Mouse (Mus musculus): ENCODE measurements around the gene Gadd45b. TPM values are rescaled to one million over a fixed set of nuclear protein-coding genes. Genes with fewer than 3 reads are reported as not detected.

Gadd45b gene
- polyA plus RNA-seq, 1 experiment from 2014 or later = 5.8 TPM

DNA sequence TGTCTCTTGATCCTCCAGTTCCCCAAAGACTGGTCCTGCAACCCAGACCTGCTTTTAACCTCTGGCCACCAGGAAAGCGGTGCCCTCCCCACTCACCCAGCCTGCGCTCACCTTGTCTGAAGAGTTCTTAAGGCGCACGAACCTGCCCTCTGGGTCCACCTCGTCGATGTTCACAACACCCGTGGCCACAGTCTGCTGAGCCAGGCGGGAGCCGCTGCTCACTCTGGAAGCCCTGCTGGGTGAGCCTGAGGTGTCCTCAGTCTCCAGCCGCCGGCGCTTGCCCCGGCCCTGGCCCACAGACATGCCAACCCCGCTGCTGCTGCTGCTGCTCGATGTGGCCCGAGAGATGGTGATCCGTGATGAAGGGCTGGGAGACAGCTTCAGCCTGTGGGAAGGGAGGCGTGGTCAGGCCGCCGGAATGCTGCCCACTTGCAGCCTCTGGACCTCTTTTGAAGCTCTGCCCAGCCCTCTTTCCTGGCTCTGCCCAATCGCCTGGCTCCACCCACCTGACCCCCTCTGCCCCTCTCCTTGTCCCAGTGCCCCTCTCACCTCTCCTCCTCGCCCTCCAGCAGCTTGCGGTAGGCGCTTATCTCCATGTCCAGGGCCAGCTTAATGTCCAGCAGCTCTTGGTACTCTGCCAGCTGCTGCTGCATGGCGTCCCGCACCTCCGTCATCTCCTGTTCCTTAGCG, 25.7 kb upstream of the Gadd45b start:
- Histone ChIP-seq H3K27me3 (replicated peaks; ENCODE audit: control insufficient read depth, insufficient read depth, low read length) (no peaks in the 10 kb centered on the region), H3K4me3 (replicated peaks; ENCODE audit: low read length) (no peak overlapping the region), H3K4me2 (ENCODE audit: low read length) (no peak overlapping the region), H3K9me3 (ENCODE audit: control insufficient read depth, low read length) (no peaks in the 10 kb centered on the region), H3K4me1 (replicated peaks; ENCODE audit: control insufficient read depth, insufficient read depth, low read length) (peaks cover 9% of the 10 kb centered on the region), H3K9ac (replicated peaks; ENCODE audit: low read depth, low read length) (no peak overlapping the region), H3K36me3 (ENCODE audit: control insufficient read depth, insufficient read depth) (peaks cover 28% of the 10 kb centered on the region), H3K27ac (ENCODE audit: low read length) (no peak overlapping the region)
- ATAC-seq = no peak
- WGBS = 88% methylated on average over 28 of the region's 28 CpGs

GRCm38 (mm10) chr10:80904709-80905108, 25.2 kb upstream of the Gadd45b start:
- no peak for ATAC-seq
- Histone ChIP-seq H3K27ac (ENCODE audit: low read length) (no peak overlapping the region), H3K36me3 (ENCODE audit: control insufficient read depth, insufficient read depth) (peaks cover 29% of the 10 kb centered on the region), H3K27me3 (replicated peaks; ENCODE audit: control insufficient read depth, insufficient read depth, low read length) (no peaks in the 10 kb centered on the region), H3K9ac (replicated peaks; ENCODE audit: low read depth, low read length) (no peak overlapping the region), H3K4me2 (ENCODE audit: low read length) (no peak overlapping the region), H3K4me3 (replicated peaks; ENCODE audit: low read length) (no peak overlapping the region), H3K9me3 (ENCODE audit: control insufficient read depth, low read length) (no peaks in the 10 kb centered on the region), H3K4me1 (replicated peaks; ENCODE audit: control insufficient read depth, insufficient read depth, low read length) (peaks cover 3% of the 10 kb centered on the region)
- 92% methylated on average over 11 of the region's 11 CpGs for WGBS

DNA sequence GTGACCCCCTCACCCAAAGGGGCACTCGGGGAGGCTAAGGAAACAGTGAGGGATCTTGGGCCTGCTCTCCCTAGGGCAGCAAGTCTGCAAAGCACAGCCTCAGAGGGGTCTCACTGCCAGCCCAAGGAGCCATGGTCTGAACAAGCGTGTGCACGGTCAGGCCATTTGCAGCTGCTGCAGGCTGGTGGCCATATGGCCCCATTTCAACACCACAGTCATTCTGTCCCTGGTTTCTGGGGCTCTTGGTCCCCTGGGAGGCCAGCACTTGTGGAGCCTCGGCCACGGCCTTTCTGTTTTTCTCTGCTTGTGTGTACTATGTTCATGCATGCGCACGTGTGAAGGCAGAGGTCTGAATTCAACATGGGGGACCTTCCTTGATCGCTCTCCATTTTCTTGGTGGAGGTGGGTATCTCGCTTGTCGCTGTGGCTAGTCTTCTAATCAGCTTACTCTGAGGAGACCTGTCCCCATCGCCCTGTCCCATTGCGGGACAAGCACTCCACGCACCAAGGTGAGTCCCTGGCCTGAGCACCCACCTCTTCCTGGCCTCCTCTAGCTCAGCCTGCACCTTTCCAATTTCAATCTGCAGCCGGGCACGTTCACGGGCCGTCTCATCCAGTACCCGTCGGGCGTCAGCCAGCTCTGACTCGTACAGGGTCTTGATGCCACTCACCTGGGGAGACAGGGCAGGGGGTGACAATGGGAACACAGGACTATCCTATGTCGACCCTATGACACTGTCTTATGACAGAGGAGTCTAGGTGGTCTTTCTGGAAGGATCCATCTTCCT, 20.3 kb upstream of the Gadd45b start:
- Histone ChIP-seq H3K27me3 (replicated peaks; ENCODE audit: control insufficient read depth, insufficient read depth, low read length) (no peaks in the 10 kb centered on the region), H3K4me1 (replicated peaks; ENCODE audit: control insufficient read depth, insufficient read depth, low read length) (no peaks in the 10 kb centered on the region), H3K36me3 (ENCODE audit: control insufficient read depth, insufficient read depth) (peaks cover 20% of the 10 kb centered on the region), H3K27ac (ENCODE audit: low read length) (no peak overlapping the region), H3K9ac (replicated peaks; ENCODE audit: low read depth, low read length) (no peak overlapping the region), H3K4me3 (replicated peaks; ENCODE audit: low read length) (no peak overlapping the region), H3K9me3 (ENCODE audit: control insufficient read depth, low read length) (no peaks in the 10 kb centered on the region), H3K4me2 (ENCODE audit: low read length) (no peak overlapping the region)
- WGBS = 97% methylated on average over 22 of the region's 22 CpGs
- no peak for ATAC-seq

GRCm38 (mm10) chr10:80911354-80911753, 18.5 kb upstream of the Gadd45b start:
- H3K36me3 ChIP-seq (ENCODE audit: control insufficient read depth, insufficient read depth) = peaks cover 8% of the 10 kb centered on the region
- H3K4me3 ChIP-seq (replicated peaks; ENCODE audit: low read length) = no peak overlapping the region
- no peaks in the 10 kb centered on the region for H3K9me3 ChIP-seq (ENCODE audit: control insufficient read depth, low read length)
- H3K4me1 ChIP-seq (replicated peaks; ENCODE audit: control insufficient read depth, insufficient read depth, low read length) = peaks cover 6% of the 10 kb centered on the region
- no peak for ATAC-seq
- no peak overlapping the region for H3K9ac ChIP-seq (replicated peaks; ENCODE audit: low read depth, low read length)
- no peak overlapping the region for H3K27ac ChIP-seq (ENCODE audit: low read length)
- H3K4me2 ChIP-seq (ENCODE audit: low read length) = no peak overlapping the region
- H3K27me3 ChIP-seq (replicated peaks; ENCODE audit: control insufficient read depth, insufficient read depth, low read length) = no peaks in the 10 kb centered on the region
- 93% methylated on average over 4 of the region's 4 CpGs for WGBS

- Histone ChIP-seq H3K27me3 (replicated peaks; ENCODE audit: control insufficient read depth, insufficient read depth, low read length) (no peaks in the 10 kb centered on the region), H3K4me2 (ENCODE audit: low read length) (no peak overlapping the region), H3K9me3 (ENCODE audit: control insufficient read depth, low read length) (no peaks in the 10 kb centered on the region), H3K36me3 (ENCODE audit: control insufficient read depth, insufficient read depth) (peaks cover 5% of the 10 kb centered on the region), H3K4me3 (replicated peaks; ENCODE audit: low read length) (no peak overlapping the region), H3K27ac (ENCODE audit: low read length) (no peak overlapping the region), H3K4me1 (replicated peaks; ENCODE audit: control insufficient read depth, insufficient read depth, low read length) (peaks cover 12% of the 10 kb centered on the region), H3K9ac (replicated peaks; ENCODE audit: low read depth, low read length) (no peak overlapping the region)
- ATAC-seq = no peak
These were observed 18.0 kb upstream of the Gadd45b start for GRCm38 (mm10) chr10:80911891-80912290.

GRCm38 (mm10) chr10:80913364-80914011, 16.4 kb upstream of the Gadd45b start:
- no peak overlapping the region for H3K4me2 ChIP-seq (ENCODE audit: low read length)
- no peak overlapping the region for H3K9ac ChIP-seq (replicated peaks; ENCODE audit: low read depth, low read length)
- H3K36me3 ChIP-seq (ENCODE audit: control insufficient read depth, insufficient read depth) = peaks cover 5% of the 10 kb centered on the region
- peaks cover 20% of the 10 kb centered on the region for H3K4me1 ChIP-seq (replicated peaks; ENCODE audit: control insufficient read depth, insufficient read depth, low read length)
- no peak overlapping the region for H3K27ac ChIP-seq (ENCODE audit: low read length)
- 92% methylated on average over 7 of the region's 8 CpGs for WGBS
- H3K4me3 ChIP-seq (replicated peaks; ENCODE audit: low read length) = no peak overlapping the region
- no peaks in the 10 kb centered on the region for H3K27me3 ChIP-seq (replicated peaks; ENCODE audit: control insufficient read depth, insufficient read depth, low read length)
- no peak for ATAC-seq
- H3K9me3 ChIP-seq (ENCODE audit: control insufficient read depth, low read length) = no peaks in the 10 kb centered on the region

- H3K4me1 ChIP-seq (replicated peaks; ENCODE audit: control insufficient read depth, insufficient read depth, low read length) = peaks cover 22% of the 10 kb centered on the region
- no peak overlapping the region for H3K9ac ChIP-seq (replicated peaks; ENCODE audit: low read depth, low read length)
- ATAC-seq = no peak
- H3K9me3 ChIP-seq (ENCODE audit: control insufficient read depth, low read length) = no peaks in the 10 kb centered on the region
- 93% methylated on average over 5 of the region's 5 CpGs for WGBS
- no peak overlapping the region for H3K4me2 ChIP-seq (ENCODE audit: low read length)
- no peak overlapping the region for H3K4me3 ChIP-seq (replicated peaks; ENCODE audit: low read length)
- H3K27me3 ChIP-seq (replicated peaks; ENCODE audit: control insufficient read depth, insufficient read depth, low read length) = no peaks in the 10 kb centered on the region
- peaks cover 2% of the 10 kb centered on the region for H3K36me3 ChIP-seq (ENCODE audit: control insufficient read depth, insufficient read depth)
- no peak overlapping the region for H3K27ac ChIP-seq (ENCODE audit: low read length)
These were observed 15.6 kb upstream of the Gadd45b start for GRCm38 (mm10) chr10:80914253-80914656.

DNA sequence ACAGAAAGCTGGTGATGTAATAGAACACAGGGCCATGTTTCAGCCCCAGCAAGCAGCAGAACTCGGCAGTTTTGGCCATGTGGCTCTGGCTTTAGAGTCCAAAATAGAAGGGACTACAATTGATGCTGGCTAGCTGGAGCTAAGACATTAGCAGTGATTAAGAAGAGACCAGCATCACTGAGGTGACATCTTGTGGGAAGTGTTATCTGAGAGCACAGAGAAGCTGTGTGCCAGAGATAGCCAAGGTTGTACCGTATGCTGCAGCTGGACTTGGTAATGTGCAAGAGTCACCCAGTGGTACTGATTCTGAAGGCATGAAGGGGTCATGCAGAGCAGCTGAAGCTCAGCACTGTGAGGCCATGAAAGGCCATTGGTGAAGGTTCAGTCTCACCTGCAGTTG, 14.6 kb upstream of the Gadd45b start:
- ATAC-seq = no peak
- WGBS = 85% methylated on average over 2 of the region's 2 CpGs
- H3K27me3 ChIP-seq (replicated peaks; ENCODE audit: control insufficient read depth, insufficient read depth, low read length) = no peaks in the 10 kb centered on the region

DNA sequence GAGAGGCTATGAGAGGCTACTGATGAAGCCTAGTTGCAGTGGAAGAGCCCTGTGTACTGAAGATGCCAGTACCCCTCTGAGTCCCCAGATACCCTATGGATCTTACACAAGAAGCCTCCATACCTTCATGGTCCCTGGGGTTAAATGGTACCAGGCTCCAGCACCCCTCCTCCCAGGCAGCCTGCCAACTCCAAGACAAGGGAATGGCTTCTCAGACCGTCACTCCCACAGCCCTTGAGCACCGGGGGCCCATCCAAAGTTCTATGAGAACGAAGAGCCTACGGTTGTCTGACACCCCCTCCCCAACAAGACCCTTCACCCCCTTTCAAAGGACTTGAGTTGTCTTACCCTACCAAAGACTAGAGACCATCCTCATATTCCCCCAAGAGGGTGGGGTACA, 14.1 kb upstream of the Gadd45b start:
- peaks cover 22% of the 10 kb centered on the region for H3K4me1 ChIP-seq (replicated peaks; ENCODE audit: control insufficient read depth, insufficient read depth, low read length)
- no peak for ATAC-seq
- H3K4me2 ChIP-seq (ENCODE audit: low read length) = no peak overlapping the region
- no peaks in the 10 kb centered on the region for H3K9me3 ChIP-seq (ENCODE audit: control insufficient read depth, low read length)
- H3K36me3 ChIP-seq (ENCODE audit: control insufficient read depth, insufficient read depth) = no peaks in the 10 kb centered on the region; the same call in 1 of the 2 replicates
- H3K4me3 ChIP-seq (replicated peaks; ENCODE audit: low read length) = no peak overlapping the region
- 68% methylated on average over 4 of the region's 4 CpGs for WGBS
- H3K27ac ChIP-seq (ENCODE audit: low read length) = no peak overlapping the region
- H3K9ac ChIP-seq (replicated peaks; ENCODE audit: low read depth, low read length) = no peak overlapping the region
- no peaks in the 10 kb centered on the region for H3K27me3 ChIP-seq (replicated peaks; ENCODE audit: control insufficient read depth, insufficient read depth, low read length)

More for the DNA sequence above, 14.6 kb upstream of the Gadd45b start:
- Histone ChIP-seq H3K4me1 (replicated peaks; ENCODE audit: control insufficient read depth, insufficient read depth, low read length) (peaks cover 22% of the 10 kb centered on the region), H3K36me3 (ENCODE audit: control insufficient read depth, insufficient read depth) (no peaks in the 10 kb centered on the region; the same call in none of the 2 replicates), H3K4me2 (ENCODE audit: low read length) (no peak overlapping the region), H3K9ac (replicated peaks; ENCODE audit: low read depth, low read length) (no peak overlapping the region), H3K4me3 (replicated peaks; ENCODE audit: low read length) (no peak overlapping the region), H3K27ac (ENCODE audit: low read length) (no peak overlapping the region), H3K9me3 (ENCODE audit: control insufficient read depth, low read length) (no peaks in the 10 kb centered on the region)

All from forebrain, embryonic 16.5 days (tissue).